Mouse (Mus musculus) intestine, embryonic 14.5 days (tissue): ENCODE results near the gene Map1s. TPM values are rescaled to one million over a fixed set of nuclear protein-coding genes. Genes with fewer than 3 reads are reported as not detected.

ENCODE experiments used
- microRNA counts: library from miRNA; unstranded; fragments of <30 nt; microRNA quantifications from one replicate; lab custom pipeline; 2016
- microRNA-seq: library from miRNA; unstranded; fragments of <30 nt; microRNA quantifications from one replicate; pipeline ENCODE4, GENCODE M21; 2016
- polyA plus RNA-seq: library from polyadenylated mRNA; unstranded; fragments of >200 nt; fragmentation: Nextera tagmentation; extraction: Ambion mirVana; gene quantifications from 2 replicates; pipeline ENCODE4 v1.2.1, GENCODE M21; 2014

The Map1s gene
- polyA plus RNA-seq, 1 experiment from 2014 or later, result 44.7 TPM

MicroRNAs within 50 kb of the gene (microRNA counts, 519-probe panel; counts per million panel counts)
- not detected for microRNA mmu-miR-1969 (lab: Ali Mortazavi, UCI)

Small RNA genes within 50 kb of the gene (microRNA-seq; reads per million reads assigned to microRNA genes)
- gene Mir1969 (1.9 reads per million, percentile 21 among the genes with 10 or more reads in this experiment), gene Mir7067 (1.4 reads per million, percentile 16 among the genes with 10 or more reads in this experiment)

Other genes with a start within 250 kb of the Map1s start
- gene Pgpep1, start 245.5 kb upstream of the Map1s start, polyA plus RNA-seq, result 65.5 and 65.9 TPM in 2 replicates
- gene Lsm4, start 232.7 kb upstream of the Map1s start, polyA plus RNA-seq, result 290 and 307 TPM in 2 replicates
- 94.0 and 114 TPM in 2 replicates for gene Jund, start 207.0 kb upstream of the Map1s start, polyA plus RNA-seq
- 0.05 TPM in 2 replicates for gene Iqcn, start 202.5 kb upstream of the Map1s start, polyA plus RNA-seq
- gene Gm3336, start 187.4 kb upstream of the Map1s start, polyA plus RNA-seq, result 0.67 and 0.88 TPM in 2 replicates
- 0.39 and 0.42 TPM in 2 replicates for gene Pde4c, start 182.2 kb upstream of the Map1s start, polyA plus RNA-seq
- 27.7 and 28.6 TPM in 2 replicates for gene Rab3a, start 151.3 kb upstream of the Map1s start, polyA plus RNA-seq
- 58.6 and 59.9 TPM in 2 replicates for gene Mpv17l2, start 145.0 kb upstream of the Map1s start, polyA plus RNA-seq
- 40.7 and 47.3 TPM in 2 replicates for gene Pik3r2, start 129.2 kb upstream of the Map1s start, polyA plus RNA-seq
- 13.1 and 16.7 TPM in 2 replicates for gene Mast3, start 100.9 kb upstream of the Map1s start, polyA plus RNA-seq
- gene Il12rb1, start 97.5 kb upstream of the Map1s start, polyA plus RNA-seq, result 0.24 and 0.35 TPM in 2 replicates
- gene Arrdc2, start 66.2 kb upstream of the Map1s start, polyA plus RNA-seq, result 7.3 and 7.9 TPM in 2 replicates
- 1.6 and 2.1 TPM in 2 replicates for gene Kcnn1, start 42.7 kb upstream of the Map1s start, polyA plus RNA-seq
- gene Ccdc124, start 32.0 kb upstream of the Map1s start, polyA plus RNA-seq, result 97.3 and 105 TPM in 2 replicates
- gene Slc5a5, start 13.2 kb upstream of the Map1s start, polyA plus RNA-seq, result 0.32 and 0.45 TPM in 2 replicates
- gene Rpl18a, start 8.5 kb upstream of the Map1s start, polyA plus RNA-seq, result 6,009 and 6,086 TPM in 2 replicates